Comparison of ENCODE assay signal across 21 mouse cellular contexts in the genomic region with DNA sequence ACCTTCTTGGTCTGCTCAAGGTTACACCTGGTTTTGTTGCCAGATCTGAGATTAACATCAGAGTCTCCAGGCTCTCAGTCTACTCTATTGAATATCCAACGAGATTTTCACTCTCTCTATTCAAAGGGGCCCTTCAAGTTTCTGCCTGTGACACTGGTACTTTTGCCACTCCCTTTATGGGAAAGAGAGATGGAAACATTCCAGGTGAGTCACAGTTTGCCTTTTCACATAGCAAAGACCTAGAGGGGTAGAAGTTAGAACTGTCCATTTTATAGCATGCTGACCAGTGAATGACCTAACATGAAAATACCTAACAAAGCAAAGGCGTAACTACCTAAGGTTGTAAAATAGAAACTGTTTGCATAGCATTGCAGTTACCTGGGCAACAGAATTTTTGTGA.
DNase-seq lines count a peak whose midpoint lies in the region; ATAC-seq and TF ChIP-seq lines count a peak whose summit lies in the region.
"Had no signal": no experiment of that assay in that cellular context is flagged by ENCODE, and none has a peak within 500 bp of the region (broad histone marks: within the 10 kb centered on the region; RNA-seq: fewer than 3 reads in every experiment).

No protein-coding gene starts in this region.

- peak; percentile 15 for DNase-seq in lung, embryonic 14.5 days
- no peak for DNase-seq in lung, postnatal 14 days
- DNase-seq in urinary bladder, postnatal 14 days (ENCODE audit: low spot score) = peak; percentile 28
- no peak for DNase-seq in urinary bladder, postnatal 4 days (ENCODE audit: low spot score in 2 of 2)
- DNase-seq in neural tube, embryonic 10.5 days (ENCODE audit: extremely low spot score, low spot score) = no peak
- DNase-seq: adrenal gland, postnatal 10 days; adrenal gland, postnatal 36 days; cerebellum, adult 18-20 months; cerebellum, adult 9-10 months; cerebellum, postnatal 14 days; forebrain, postnatal 0 days; gastrocnemius, adult 2 months; gastrocnemius, postnatal 14 days; heart, adult 11 months had no signal

- no peaks in the 10 kb centered on the region for H3K9me3 ChIP-seq in lung, embryonic 14.5 days (ENCODE audit: low read depth, low read length)
- H3K9me3 ChIP-seq in stomach, embryonic 15.5 days = no peaks in the 10 kb centered on the region
- H3K9me3 ChIP-seq: forebrain, embryonic 10.5 days; forebrain, embryonic 13.5 days; hindbrain, embryonic 12.5 days; hindbrain, embryonic 15.5 days had no signal

- ATAC-seq in lung, embryonic 14.5 days (ENCODE audit: insufficient read depth) = 0 out of 2 replicates have a peak, but pooled peaks have one; percentile 31
- peak; percentile 63 for ATAC-seq in stomach, embryonic 15.5 days (ENCODE audit: insufficient read depth, low FRiP score, low read depth)
- ATAC-seq: forebrain, embryonic 13.5 days; forebrain, postnatal 0 days; Patski had no signal

- no peak overlapping the region for H3K4me2 ChIP-seq in lung, embryonic 14.5 days
- no peak overlapping the region for H3K4me2 ChIP-seq in stomach, embryonic 15.5 days
- H3K4me2 ChIP-seq: forebrain, embryonic 13.5 days; heart, embryonic 11.5 days; hindbrain, embryonic 12.5 days; hindbrain, embryonic 15.5 days had no signal

- no peak overlapping the region for H3K4me3 ChIP-seq in lung, embryonic 14.5 days (ENCODE audit: low read depth, low read length)
- no peak overlapping the region for H3K4me3 ChIP-seq in stomach, embryonic 15.5 days (replicated peaks)
- H3K4me3 ChIP-seq: forebrain, embryonic 10.5 days; forebrain, embryonic 13.5 days; gastrocnemius, adult 2 months; hindbrain, embryonic 12.5 days; hindbrain, embryonic 15.5 days had no signal

- WGBS in lung, embryonic 14.5 days = 66% methylated on average over 2 of the region's 2 CpGs
- 61% methylated on average over 2 of the region's 2 CpGs for WGBS in stomach, embryonic 15.5 days

- H3K27ac ChIP-seq in lung, embryonic 14.5 days (ENCODE audit: low read depth) = no peak overlapping the region
- peak overlapping the region; percentile 18; the same call in 1 of the 2 replicates for H3K27ac ChIP-seq in stomach, embryonic 15.5 days
- H3K27ac ChIP-seq: forebrain, embryonic 10.5 days; forebrain, embryonic 13.5 days; gastrocnemius, adult 2 months; hindbrain, embryonic 12.5 days; hindbrain, embryonic 15.5 days had no signal

- no peak for TF ChIP-seq CTCF in lung, embryonic 14.5 days (IDR thresholded peaks at IDR 0.05; ENCODE audit: low read depth)

- no peaks in the 10 kb centered on the region for H3K36me3 ChIP-seq in lung, embryonic 14.5 days (ENCODE audit: insufficient read depth)
- H3K36me3 ChIP-seq in stomach, embryonic 15.5 days = no peaks in the 10 kb centered on the region
- H3K36me3 ChIP-seq: forebrain, embryonic 10.5 days; hindbrain, embryonic 12.5 days; hindbrain, embryonic 15.5 days had no signal

- H3K27me3 ChIP-seq in lung, embryonic 14.5 days (ENCODE audit: insufficient read depth, low read length) = no peaks in the 10 kb centered on the region
- no peaks in the 10 kb centered on the region for H3K27me3 ChIP-seq in stomach, embryonic 15.5 days (replicated peaks)
- H3K27me3 ChIP-seq: forebrain, embryonic 13.5 days; hindbrain, embryonic 12.5 days; hindbrain, embryonic 15.5 days; Patski had no signal

- H3K9ac ChIP-seq in lung, embryonic 14.5 days = no peak overlapping the region
- no peak overlapping the region for H3K9ac ChIP-seq in stomach, embryonic 15.5 days
- H3K9ac ChIP-seq: forebrain, embryonic 13.5 days; forebrain, postnatal 0 days; hindbrain, embryonic 12.5 days; hindbrain, embryonic 15.5 days had no signal

- H3K4me1 ChIP-seq in lung, embryonic 14.5 days (ENCODE audit: insufficient read depth) = no peaks in the 10 kb centered on the region
- no peaks in the 10 kb centered on the region for H3K4me1 ChIP-seq in stomach, embryonic 15.5 days
- H3K4me1 ChIP-seq: forebrain, embryonic 10.5 days; forebrain, embryonic 13.5 days; hindbrain, embryonic 12.5 days; hindbrain, embryonic 15.5 days had no signal

Comparison
In these comparisons a context has a peak if more than half of its experiments do, and no peak if none do; other contexts are left out.
1. DNase-seq: peak in lung, embryonic 14.5 days (single experiment) and urinary bladder, postnatal 14 days (single experiment); none in lung, postnatal 14 days (single experiment), urinary bladder, postnatal 4 days (0 of 2) and neural tube, embryonic 10.5 days (single experiment).